Mouse (Mus musculus) gastrocnemius, adult 2 months (tissue): ENCODE data around the gene Serpinc1. TPM values are rescaled to one million over a fixed set of nuclear protein-coding genes. Genes with fewer than 3 reads are reported as not detected.

ENCODE experiments used
- DNase-seq: peaks from one replicate; pipeline ENCODE4 v3.0.0; 2022
- H3K27ac ChIP-seq: fragments of 200-600 bp; 2 replicates; pipeline ENCODE4 v1.8.1; 2022; ENCODE audit warnings: mild to moderate bottlenecking
- H3K4me3 ChIP-seq: fragments of 200-600 bp; 2 replicates; pipeline ENCODE4 v1.8.1; 2022; ENCODE audit warnings: mild to moderate bottlenecking, moderate library complexity
- CTCF ChIP-seq: fragments of 200-600 bp; IDR thresholded peaks from 2 replicates; pipeline ENCODE4 v1.8.1; 2022; ENCODE audit warnings: antibody characterized with exemption, mild to moderate bottlenecking, moderate library complexity
- intact Hi-C: fragments of 180-260 bp; cut with DNase I; formaldehyde crosslinking; loops from one replicate; pipeline ENCODE4 v1.15.1; 2025
- total RNA-seq, 2 experiments: library from RNA; stranded (reverse); gene quantifications; 2 replicates each; pipeline ENCODE4 v1.2.3; 2021

Serpinc1 gene
- total RNA-seq, 2 experiments from 2014 or later, result 0.64 TPM; not detected in 1

GRCm38 (mm10) chr1:161030058-161030457 is 51.7 kb downstream of the Serpinc1 start:
- Histone ChIP-seq H3K27ac (no peak overlapping the region), H3K4me3 (no peak overlapping the region)
- no peak for DNase-seq
- no peak for TF ChIP-seq CTCF
- intact Hi-C loops, result loop anchor here (5.0 kb wide), 1 partner anchor 58 kb away; no protein-coding TSS in a partner anchor

GRCm38 (mm10) chr1:161031881-161032280 is 53.5 kb downstream of the Serpinc1 start:
- Histone ChIP-seq H3K4me3 (no peak overlapping the region), H3K27ac (no peak overlapping the region)
- no peak for TF ChIP-seq CTCF
- no peak for DNase-seq
- intact Hi-C loops, result loop anchor here (5.0 kb wide), 1 partner anchor 60 kb away; no protein-coding TSS in a partner anchor

GRCm38 (mm10) chr1:161032345-161032744 is 54.0 kb downstream of the Serpinc1 start:
- H3K4me3 ChIP-seq, result no peak overlapping the region
- DNase-seq, result no peak
- intact Hi-C loops, result loop anchor here (5.0 kb wide), 1 partner anchor 60 kb away; no protein-coding TSS in a partner anchor
- no peak overlapping the region for H3K27ac ChIP-seq
- no peak for TF ChIP-seq CTCF

GRCm38 (mm10) chr1:161033856-161034434 is 55.6 kb downstream of the Serpinc1 start:
- peak overlapping the region; percentile 92 for H3K27ac ChIP-seq
- no peak for DNase-seq
- intact Hi-C loops, result loop anchor here (5.0 kb wide), 1 partner anchor 62 kb away; no protein-coding TSS in a partner anchor
- TF ChIP-seq CTCF, result no peak
- H3K4me3 ChIP-seq, result peak overlapping the region; percentile 92

GRCm38 (mm10) chr1:161034435-161035280 is 56.3 kb downstream of the Serpinc1 start, which contains the start of gene Zbtb37:
Gene Zbtb37, minus strand, starts transcription at chr1:161034849.
- no peak for TF ChIP-seq CTCF
- peak within 1 kb of the TSS; percentile 92 for H3K4me3 ChIP-seq
- H3K27ac ChIP-seq, result peak within 1 kb of the TSS; percentile 92
- peak; percentile 98 for DNase-seq
- intact Hi-C loops, result loop anchor here (5.0 kb wide), 5 partner anchors 38 to 242 kb away; partner anchors contain the start of genes Cenpl, Dars2, Rabgap1l and Rc3h1

GRCm38 (mm10) chr1:161035281-161035785 is 56.9 kb downstream of the Serpinc1 start:
- intact Hi-C loops, result loop anchor here (5.0 kb wide), 4 partner anchors 37 to 243 kb away; partner anchors contain the start of genes Cenpl, Dars2, Rabgap1l and Rc3h1
- peak; percentile 61 for DNase-seq
- peak overlapping the region; percentile 92 for H3K27ac ChIP-seq
- no peak for TF ChIP-seq CTCF
- peak overlapping the region; percentile 92 for H3K4me3 ChIP-seq

- intact Hi-C loops, result loop anchor here (5.0 kb wide), 4 partner anchors 36 to 244 kb away; partner anchors contain the start of genes Cenpl, Dars2, Rabgap1l and Rc3h1
- peak overlapping the region; percentile 92 for H3K27ac ChIP-seq
- H3K4me3 ChIP-seq, result peak overlapping the region; percentile 92
- no peak for DNase-seq
- no peak for TF ChIP-seq CTCF
Measured at GRCm38 (mm10) chr1:161035786-161036404, 57.5 kb downstream of the Serpinc1 start.

- DNase-seq, result no peak
- intact Hi-C loops, result loop anchor here (5.0 kb wide), 4 partner anchors 36 to 244 kb away; partner anchors contain the start of genes Cenpl, Dars2, Rabgap1l and Rc3h1
Measured at GRCm38 (mm10) chr1:161036411-161036841, 58.0 kb downstream of the Serpinc1 start.

GRCm38 (mm10) chr1:161037026-161037425 is 58.6 kb downstream of the Serpinc1 start:
- H3K4me3 ChIP-seq, result peak overlapping the region; percentile 92
- peak overlapping the region; percentile 92; the same call in 1 of the 2 replicates for H3K27ac ChIP-seq
- intact Hi-C loops, result loop anchor here (5.0 kb wide), 4 partner anchors 35 to 245 kb away; partner anchors contain the start of genes Cenpl, Dars2, Rabgap1l and Rc3h1
- DNase-seq, result no peak
- TF ChIP-seq CTCF, result no peak

More at GRCm38 (mm10) chr1:161036411-161036841, 58.0 kb downstream of the Serpinc1 start:
- Histone ChIP-seq H3K27ac (peak overlapping the region; percentile 92), H3K4me3 (peak overlapping the region; percentile 92)
- TF ChIP-seq CTCF, result no peak

- no peak for DNase-seq
- intact Hi-C loops, result loop anchor here (5.0 kb wide), 4 partner anchors 35 to 245 kb away; partner anchors contain the start of genes Cenpl, Dars2, Rabgap1l and Rc3h1
- Histone ChIP-seq H3K27ac (no peak overlapping the region), H3K4me3 (peak overlapping the region; percentile 92)
- TF ChIP-seq CTCF, result no peak
Measured at GRCm38 (mm10) chr1:161037599-161037998, 59.2 kb downstream of the Serpinc1 start.

GRCm38 (mm10) chr1:161038004-161038403 is 59.6 kb downstream of the Serpinc1 start:
- H3K27ac ChIP-seq, result no peak overlapping the region
- DNase-seq, result no peak
- H3K4me3 ChIP-seq, result peak overlapping the region; percentile 92
- intact Hi-C loops, result loop anchor here (5.0 kb wide), 4 partner anchors 34 to 246 kb away; partner anchors contain the start of genes Cenpl, Dars2, Rabgap1l and Rc3h1
- TF ChIP-seq CTCF, result no peak
